Mouse (Mus musculus): Measurements from ENCODE around the gene Bckdhb. TPM values are rescaled to one million over a fixed set of nuclear protein-coding genes. Genes with fewer than 3 reads are reported as not detected.

Bckdhb gene
- polyA plus RNA-seq, 1 experiment from 2014 or later = 49.4 TPM

DNA sequence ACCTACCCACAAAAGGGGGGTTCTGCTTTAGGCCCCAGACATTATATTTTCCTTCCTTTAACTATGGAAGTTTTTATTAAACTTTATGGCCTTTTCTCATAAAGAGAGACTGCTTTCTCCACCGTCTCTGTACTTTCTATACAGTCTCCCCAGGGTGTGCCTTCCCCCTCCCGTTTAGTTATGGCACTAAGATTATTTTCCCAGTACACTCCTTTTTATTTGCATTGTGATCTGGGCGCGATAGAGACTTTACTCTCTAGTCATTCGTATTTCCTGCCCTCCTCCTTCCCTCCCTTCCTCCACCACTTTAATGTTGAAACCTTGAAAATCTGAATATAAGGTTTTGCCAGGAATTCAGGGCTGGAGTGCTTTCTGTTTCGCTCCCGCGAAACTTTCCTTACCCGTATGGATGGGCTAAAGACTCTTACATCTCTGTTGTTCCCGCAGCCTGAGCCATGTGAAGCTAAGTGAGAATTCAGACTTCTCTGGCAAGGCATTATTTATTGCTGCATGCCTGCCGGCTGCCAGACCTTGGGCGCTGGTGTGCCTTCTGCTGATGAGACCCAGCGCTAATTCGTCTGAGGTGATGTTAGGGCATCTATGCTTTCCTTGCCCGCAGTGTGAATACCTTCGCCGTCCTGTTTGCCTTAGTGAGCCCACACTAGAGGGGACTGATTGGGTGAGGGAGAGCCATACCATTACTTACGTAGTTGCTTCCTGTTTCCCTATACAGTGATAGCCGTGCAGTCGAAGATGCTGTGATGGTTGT lies 182.3 kb downstream of the Bckdhb start:
- ATAC-seq (ENCODE audit: insufficient number of reproducible peaks, low FRiP score) = no peak
- WGBS = 74% methylated on average over 20 of the region's 20 CpGs
- Histone ChIP-seq H3K36me3 (no peaks in the 10 kb centered on the region), H3K4me1 (replicated peaks) (peaks cover 8% of the 10 kb centered on the region), H3K9me3 (replicated peaks) (no peaks in the 10 kb centered on the region), H3K27me3 (replicated peaks) (no peaks in the 10 kb centered on the region), H3K27ac (ENCODE audit: poor library complexity, severe bottlenecking) (no peak overlapping the region), H3K9ac (no peak overlapping the region), H3K4me2 (no peak overlapping the region), H3K4me3 (no peak overlapping the region)

DNA sequence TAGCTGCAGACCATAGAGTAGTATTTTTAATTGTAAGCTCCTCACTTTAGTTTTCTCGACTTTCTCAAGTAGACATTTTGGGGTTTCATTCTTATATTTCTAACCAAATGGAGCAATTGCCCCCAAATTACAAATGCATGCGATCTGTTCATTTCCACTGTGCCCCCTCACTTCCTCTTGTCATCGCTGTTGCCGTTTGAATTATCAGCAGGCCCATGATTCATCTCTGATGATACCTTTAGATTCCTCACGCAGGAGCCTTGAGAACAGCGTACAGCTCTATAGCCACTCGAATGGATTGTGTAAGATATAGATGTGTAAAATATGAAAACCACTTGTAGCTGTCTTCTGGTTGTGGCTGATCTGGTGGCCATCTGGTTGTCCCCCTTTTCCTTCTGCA lies 183.6 kb downstream of the Bckdhb start:
- Histone ChIP-seq H3K9me3 (replicated peaks) (no peaks in the 10 kb centered on the region), H3K4me2 (no peak overlapping the region), H3K9ac (no peak overlapping the region), H3K27me3 (replicated peaks) (no peaks in the 10 kb centered on the region), H3K36me3 (no peaks in the 10 kb centered on the region), H3K27ac (ENCODE audit: poor library complexity, severe bottlenecking) (no peak overlapping the region), H3K4me3 (no peak overlapping the region), H3K4me1 (replicated peaks) (peaks cover 20% of the 10 kb centered on the region)
- no peak for ATAC-seq (ENCODE audit: insufficient number of reproducible peaks, low FRiP score)
- WGBS = 80% methylated on average over 7 of the region's 7 CpGs

DNA sequence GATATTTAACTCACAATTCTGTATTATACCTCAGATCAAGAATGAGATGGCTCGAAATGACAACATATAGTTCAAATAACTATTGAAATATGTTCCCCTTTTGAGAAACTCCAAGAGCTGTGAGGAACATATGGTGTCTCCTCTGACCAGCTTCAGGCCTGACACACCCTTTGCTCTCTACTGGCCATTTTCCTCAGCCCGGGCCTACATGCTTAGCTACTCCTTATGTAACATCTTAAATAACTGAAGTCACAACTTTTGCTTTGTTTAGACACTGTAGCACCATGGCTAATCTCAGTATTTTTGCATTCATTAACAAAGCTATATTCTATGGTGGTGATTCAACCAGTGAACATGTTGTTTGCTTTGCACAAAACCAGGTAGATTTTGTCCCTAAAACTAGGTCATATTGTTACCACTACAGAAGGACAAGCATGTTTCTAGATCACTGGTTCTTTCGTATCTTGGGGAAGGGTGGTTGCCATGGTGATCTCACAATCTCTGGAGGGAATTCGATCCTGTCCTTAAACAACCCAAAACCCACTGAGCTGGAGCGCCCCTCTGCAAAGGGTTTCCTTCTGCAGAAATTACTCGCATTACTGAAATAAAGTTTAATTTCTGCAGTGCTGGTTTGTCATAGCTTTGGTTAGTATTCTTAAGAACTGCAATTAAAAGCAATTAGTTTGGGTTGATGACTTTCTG lies 185.0 kb downstream of the Bckdhb start:
- no peak for ATAC-seq (ENCODE audit: insufficient number of reproducible peaks, low FRiP score)
- Histone ChIP-seq H3K4me1 (replicated peaks) (peaks cover 20% of the 10 kb centered on the region), H3K4me2 (no peak overlapping the region), H3K9me3 (replicated peaks) (no peaks in the 10 kb centered on the region), H3K27me3 (replicated peaks) (no peaks in the 10 kb centered on the region), H3K9ac (no peak overlapping the region), H3K4me3 (no peak overlapping the region), H3K27ac (ENCODE audit: poor library complexity, severe bottlenecking) (no peak overlapping the region), H3K36me3 (no peaks in the 10 kb centered on the region)
- 61% methylated on average over 6 of the region's 6 CpGs for WGBS

DNA sequence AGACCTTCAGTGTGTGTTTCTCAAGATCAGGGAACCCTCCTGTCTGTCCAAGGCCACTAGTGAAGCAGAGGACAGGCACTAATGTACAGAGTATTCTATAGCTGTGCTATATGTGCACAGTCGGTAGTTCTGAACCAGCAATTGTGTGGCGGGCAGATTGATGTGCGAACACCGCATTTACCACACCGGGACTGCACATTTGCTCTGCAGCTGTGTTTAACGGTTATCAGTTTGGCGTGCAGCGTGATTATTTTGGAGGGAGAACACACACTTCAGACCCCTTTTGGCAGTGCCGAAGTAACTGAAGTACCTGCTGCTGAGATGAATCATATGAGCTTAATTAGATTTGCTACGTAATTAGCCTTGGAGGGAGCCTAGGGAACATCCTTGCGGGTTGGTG lies 185.7 kb downstream of the Bckdhb start:
- Histone ChIP-seq H3K4me3 (no peak overlapping the region), H3K9me3 (replicated peaks) (no peaks in the 10 kb centered on the region), H3K27me3 (replicated peaks) (no peaks in the 10 kb centered on the region), H3K4me1 (replicated peaks) (peaks cover 20% of the 10 kb centered on the region), H3K4me2 (no peak overlapping the region), H3K36me3 (no peaks in the 10 kb centered on the region), H3K27ac (ENCODE audit: poor library complexity, severe bottlenecking) (no peak overlapping the region), H3K9ac (no peak overlapping the region)
- no peak for ATAC-seq (ENCODE audit: insufficient number of reproducible peaks, low FRiP score)
- 67% methylated on average over 11 of the region's 11 CpGs for WGBS

DNA sequence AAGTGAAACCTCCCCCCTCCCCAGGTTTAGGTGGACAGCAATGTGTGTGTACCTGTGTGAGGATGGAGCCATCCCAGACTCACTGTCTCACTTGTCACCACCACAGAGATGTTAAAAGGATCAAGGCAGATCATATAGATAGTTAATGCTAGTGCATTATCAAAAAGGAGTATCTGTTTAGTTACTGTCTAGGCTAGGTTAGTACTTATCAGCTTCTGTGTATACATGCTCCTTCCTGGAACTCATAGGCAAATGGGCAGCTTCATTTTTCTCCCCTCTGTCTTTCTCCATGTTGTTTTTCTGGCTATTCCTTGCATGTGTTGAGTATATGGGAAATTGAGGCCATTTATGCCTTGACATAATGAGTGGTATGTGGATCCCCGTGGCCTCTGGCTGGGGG lies 187.4 kb downstream of the Bckdhb start:
- ATAC-seq (ENCODE audit: insufficient number of reproducible peaks, low FRiP score) = no peak
- 0 out of 2 replicates have a peak overlapping the region, but pooled peaks have one; percentile 27 for H3K4me2 ChIP-seq
- H3K27me3 ChIP-seq (replicated peaks) = no peaks in the 10 kb centered on the region
- no peak overlapping the region for H3K9ac ChIP-seq
- H3K4me1 ChIP-seq (replicated peaks) = peaks cover 20% of the 10 kb centered on the region
- no peaks in the 10 kb centered on the region for H3K9me3 ChIP-seq (replicated peaks)
- H3K4me3 ChIP-seq = no peak overlapping the region
- WGBS = 24% methylated on average over 1 of the region's 1 CpGs
- no peaks in the 10 kb centered on the region for H3K36me3 ChIP-seq
- no peak overlapping the region for H3K27ac ChIP-seq (ENCODE audit: poor library complexity, severe bottlenecking)

DNA sequence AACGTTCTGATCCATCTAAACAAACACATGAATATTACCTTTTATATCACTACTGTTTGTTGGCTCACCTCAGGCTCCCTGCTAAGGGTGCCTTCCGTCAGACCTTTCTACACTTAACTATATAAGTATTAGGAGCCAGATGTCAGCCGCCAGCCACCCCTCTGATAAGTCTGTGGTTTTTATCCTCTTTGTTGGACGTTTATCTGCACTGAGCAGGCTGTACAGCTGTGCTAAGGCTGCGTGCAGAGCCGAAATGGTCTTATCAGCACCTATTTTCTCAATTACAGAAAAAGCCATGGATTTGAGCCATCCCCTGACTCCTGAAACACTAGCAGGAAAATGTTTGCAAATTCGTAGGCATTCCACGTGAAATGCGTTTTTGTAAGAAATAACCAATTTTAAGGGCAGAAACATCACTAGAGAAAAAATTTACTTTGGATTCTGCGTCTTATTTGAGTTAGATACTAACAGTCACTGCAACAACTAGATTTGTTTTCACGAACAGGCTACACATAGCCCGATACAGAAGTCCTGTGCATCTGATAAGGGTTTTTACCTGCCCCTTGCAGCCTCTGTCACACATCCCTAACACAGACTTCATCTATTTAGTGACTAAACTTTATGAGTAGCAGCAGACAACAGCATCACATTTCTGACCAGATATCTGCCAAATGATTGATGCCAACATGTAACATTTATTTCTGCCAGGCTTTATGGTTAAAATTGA lies 188.1 kb downstream of the Bckdhb start:
- H3K27me3 ChIP-seq (replicated peaks) = no peaks in the 10 kb centered on the region
- H3K27ac ChIP-seq (ENCODE audit: poor library complexity, severe bottlenecking) = no peak overlapping the region
- no peak overlapping the region for H3K4me3 ChIP-seq
- H3K9ac ChIP-seq = no peak overlapping the region
- WGBS = 30% methylated on average over 12 of the region's 12 CpGs
- H3K4me2 ChIP-seq = peak overlapping the region; percentile 27; the same call in 1 of the 2 replicates
- no peaks in the 10 kb centered on the region for H3K36me3 ChIP-seq
- no peaks in the 10 kb centered on the region for H3K9me3 ChIP-seq (replicated peaks)
- ATAC-seq (ENCODE audit: insufficient number of reproducible peaks, low FRiP score) = peak; percentile 86; the same call in 1 of the 2 replicates
- H3K4me1 ChIP-seq (replicated peaks) = peaks cover 20% of the 10 kb centered on the region

DNA sequence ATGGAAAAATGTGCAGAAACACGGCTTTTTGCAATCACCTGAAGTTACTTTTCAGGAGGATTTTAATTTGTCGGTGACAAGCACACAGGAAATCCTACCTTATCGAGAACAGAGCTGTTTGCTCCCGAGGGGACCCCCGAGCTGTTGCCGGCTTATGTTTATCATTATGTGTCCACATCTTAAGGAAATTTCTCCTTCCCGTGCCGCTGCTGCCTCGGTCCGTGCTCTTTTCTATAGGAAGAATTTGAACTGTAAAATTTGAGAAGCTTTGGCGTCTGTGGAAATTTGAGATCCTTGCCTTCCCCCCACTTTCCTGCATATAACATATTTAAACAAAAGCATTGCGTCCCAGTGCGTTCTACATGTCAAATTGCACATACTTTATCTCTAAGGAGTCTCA lies 189.3 kb downstream of the Bckdhb start:
- Histone ChIP-seq H3K36me3 (no peaks in the 10 kb centered on the region), H3K9me3 (replicated peaks) (no peaks in the 10 kb centered on the region), H3K4me1 (replicated peaks) (peaks cover 20% of the 10 kb centered on the region), H3K4me3 (no peak overlapping the region), H3K9ac (no peak overlapping the region), H3K27ac (ENCODE audit: poor library complexity, severe bottlenecking) (no peak overlapping the region), H3K27me3 (replicated peaks) (no peaks in the 10 kb centered on the region), H3K4me2 (0 out of 2 replicates have a peak overlapping the region, but pooled peaks have one; percentile 7)
- 58% methylated on average over 13 of the region's 13 CpGs for WGBS
- no peak for ATAC-seq (ENCODE audit: insufficient number of reproducible peaks, low FRiP score)

DNA sequence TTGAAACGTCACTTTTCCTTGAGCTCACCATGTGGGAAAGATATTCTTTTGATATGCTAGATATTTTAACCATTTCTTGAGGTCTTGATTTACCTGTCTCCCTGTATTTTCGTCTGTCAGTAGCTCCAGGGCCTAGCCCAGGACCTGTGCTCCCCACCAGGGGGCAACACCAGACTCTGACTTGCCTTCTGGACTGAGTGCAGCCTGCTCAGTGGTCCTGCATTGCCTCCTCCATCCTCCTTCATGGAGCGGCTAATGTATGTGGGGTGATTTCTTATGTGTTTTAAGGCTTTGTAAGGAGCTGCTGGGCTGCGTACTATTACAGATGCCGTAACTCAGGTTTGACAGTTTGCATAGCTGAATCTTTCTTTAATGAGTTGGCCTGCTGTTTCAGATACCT lies 192.4 kb downstream of the Bckdhb start:
- Histone ChIP-seq H3K36me3 (no peaks in the 10 kb centered on the region), H3K27ac (ENCODE audit: poor library complexity, severe bottlenecking) (no peak overlapping the region), H3K4me1 (replicated peaks) (peaks cover 10% of the 10 kb centered on the region), H3K9me3 (replicated peaks) (no peaks in the 10 kb centered on the region), H3K27me3 (replicated peaks) (no peaks in the 10 kb centered on the region), H3K4me2 (no peak overlapping the region), H3K4me3 (no peak overlapping the region), H3K9ac (no peak overlapping the region)
- no peak for ATAC-seq (ENCODE audit: insufficient number of reproducible peaks, low FRiP score)
- 80% methylated on average over 5 of the region's 5 CpGs for WGBS

DNA sequence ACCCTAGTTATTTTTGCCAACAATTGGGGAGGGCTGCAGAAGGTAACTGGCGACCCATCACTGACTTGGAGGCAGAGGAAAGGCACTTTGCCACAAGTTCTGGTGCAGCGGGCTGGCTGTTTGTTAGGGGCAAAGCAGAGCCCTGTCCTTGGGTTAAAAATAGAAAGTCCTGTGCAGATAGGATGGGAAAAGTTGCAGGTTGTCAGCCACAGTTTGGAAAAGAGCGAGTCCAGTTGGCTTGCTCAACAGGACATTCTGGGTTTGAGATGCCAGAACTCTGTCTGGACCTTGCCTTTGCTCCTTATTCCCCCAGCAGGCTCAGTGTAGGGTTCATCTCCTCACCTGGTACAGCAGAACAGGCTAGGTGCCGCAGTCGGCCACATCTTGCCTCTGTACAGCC lies 200.1 kb downstream of the Bckdhb start:
- Histone ChIP-seq H3K27ac (ENCODE audit: poor library complexity, severe bottlenecking) (no peak overlapping the region), H3K9me3 (replicated peaks) (no peaks in the 10 kb centered on the region), H3K36me3 (no peaks in the 10 kb centered on the region), H3K4me2 (no peak overlapping the region), H3K4me3 (no peak overlapping the region), H3K9ac (no peak overlapping the region), H3K27me3 (replicated peaks) (no peaks in the 10 kb centered on the region), H3K4me1 (replicated peaks) (peaks cover 8% of the 10 kb centered on the region)
- WGBS = 77% methylated on average over 5 of the region's 5 CpGs
- no peak for ATAC-seq (ENCODE audit: insufficient number of reproducible peaks, low FRiP score)

DNA sequence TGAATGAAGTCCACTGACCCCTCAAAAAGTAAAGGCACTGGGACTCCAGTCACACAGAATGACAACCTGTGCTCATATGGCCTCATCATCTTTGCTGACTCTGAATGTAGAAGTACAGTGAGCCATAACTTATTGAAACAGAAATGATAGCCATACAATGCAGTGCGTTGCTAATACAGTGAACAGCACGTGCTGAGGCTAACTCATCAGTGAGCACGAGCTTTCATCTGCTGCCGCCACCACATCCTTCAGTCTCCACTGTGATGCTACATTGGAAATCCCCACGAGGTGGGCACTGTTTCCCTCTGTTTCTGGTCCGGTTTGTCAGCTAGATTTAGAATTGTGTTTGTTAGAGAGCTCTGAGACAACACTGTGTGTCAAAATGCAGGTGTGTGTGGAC lies 205.4 kb downstream of the Bckdhb start:
- 78% methylated on average over 6 of the region's 6 CpGs for WGBS
- no peak for ATAC-seq (ENCODE audit: insufficient number of reproducible peaks, low FRiP score)
- no peak overlapping the region for H3K4me3 ChIP-seq
- H3K27ac ChIP-seq (ENCODE audit: poor library complexity, severe bottlenecking) = no peak overlapping the region
- no peaks in the 10 kb centered on the region for H3K4me1 ChIP-seq (replicated peaks)
- H3K27me3 ChIP-seq (replicated peaks) = no peaks in the 10 kb centered on the region
- H3K36me3 ChIP-seq = no peaks in the 10 kb centered on the region
- no peaks in the 10 kb centered on the region for H3K9me3 ChIP-seq (replicated peaks)
- H3K4me2 ChIP-seq = no peak overlapping the region
- no peak overlapping the region for H3K9ac ChIP-seq

DNA sequence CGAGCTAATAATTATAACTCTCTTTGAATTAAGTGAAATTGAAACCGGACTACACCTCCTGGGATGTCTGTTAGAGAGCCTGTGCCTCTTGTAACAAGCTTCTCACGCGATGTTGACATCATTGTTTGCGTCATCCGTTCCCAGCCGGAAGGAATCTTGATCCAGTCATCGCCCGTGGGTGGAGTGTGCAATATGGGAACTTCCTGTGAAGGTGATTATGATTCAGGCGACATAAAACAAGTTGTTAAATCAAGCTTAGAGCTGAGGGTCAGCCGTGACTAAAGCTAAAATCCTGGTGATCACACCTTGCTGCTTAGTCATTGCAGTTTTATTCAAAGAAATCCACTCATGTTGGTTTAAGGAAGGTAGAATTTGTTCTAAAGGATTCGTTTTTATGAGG lies 210.1 kb downstream of the Bckdhb start:
- no peak overlapping the region for H3K9ac ChIP-seq
- no peak overlapping the region for H3K4me3 ChIP-seq
- no peak overlapping the region for H3K4me2 ChIP-seq
- no peak for ATAC-seq (ENCODE audit: insufficient number of reproducible peaks, low FRiP score)
- WGBS = 77% methylated on average over 12 of the region's 12 CpGs
- no peaks in the 10 kb centered on the region for H3K4me1 ChIP-seq (replicated peaks)
- H3K27ac ChIP-seq (ENCODE audit: poor library complexity, severe bottlenecking) = no peak overlapping the region
- H3K36me3 ChIP-seq = no peaks in the 10 kb centered on the region
- no peaks in the 10 kb centered on the region for H3K9me3 ChIP-seq (replicated peaks)
- no peaks in the 10 kb centered on the region for H3K27me3 ChIP-seq (replicated peaks)
